Mouse (Mus musculus) kidney, postnatal 0 days (tissue): ENCODE measurements around the gene Cela3a. TPM values are rescaled to one million over a fixed set of nuclear protein-coding genes. Genes with fewer than 3 reads are reported as not detected.
"Not testable (repeated sequence)": the region's sequence is repeated elsewhere in the genome, so short reads cannot be mapped to it uniquely, and the experiment has no call there.

Source experiments
- ATAC-seq: fragments of 200-750 bp; cut with Nextera tagmentation; replicated peaks from 2 replicates; pipeline ENCODE4 v1.8.0; 2017; ENCODE audit warnings: low read depth, moderate number of reproducible peaks, moderate TSS enrichment, moderate library complexity; ENCODE audit not compliant: low FRiP score
- DNase-seq: peaks from one replicate; pipeline ENCODE4 v3.0.0-alpha.2; 2016; ENCODE audit warnings: low spot score
- H3K27ac ChIP-seq: fragments of 300-500 bp; sonication (generic); 2 replicates; pipeline ENCODE4 v1.5.1; 2014; ENCODE audit warnings: mild to moderate bottlenecking
- H3K27me3 ChIP-seq: fragments of 300-500 bp; sonication (generic); 2 replicates; pipeline ENCODE4 v1.6.1; 2014; ENCODE audit warnings: low read length, mixed read lengths; ENCODE audit not compliant: insufficient read depth
- H3K36me3 ChIP-seq: fragments of 300-500 bp; sonication (generic); 2 replicates; pipeline ENCODE4 v1.6.1; 2014; ENCODE audit warnings: low read length, mixed read lengths; ENCODE audit not compliant: insufficient read depth
- H3K4me1 ChIP-seq: fragments of 300-500 bp; sonication (generic); replicated peaks from 2 replicates; pipeline ENCODE4 v1.6.1; 2014; ENCODE audit warnings: antibody characterized with exemption, low read length, mixed read lengths; ENCODE audit not compliant: insufficient read depth
- H3K4me2 ChIP-seq: fragments of 300-500 bp; sonication (generic); 2 replicates; pipeline ENCODE4 v1.6.1; 2014; ENCODE audit warnings: mild to moderate bottlenecking, low read length, moderate library complexity, mixed read lengths
- H3K4me3 ChIP-seq: fragments of 300-500 bp; sonication (generic); replicated peaks from 2 replicates; pipeline ENCODE4 v1.5.1; 2014; ENCODE audit warnings: low read depth, low read length
- H3K9ac ChIP-seq: fragments of 300-500 bp; sonication (generic); 2 replicates; pipeline ENCODE4 v1.6.1; 2014; ENCODE audit warnings: low read depth, low read length
- H3K9me3 ChIP-seq: fragments of 300-500 bp; sonication (generic); replicated peaks from 2 replicates; pipeline ENCODE4 v1.6.1; 2016; ENCODE audit warnings: low read length, inconsistent platforms, mixed read lengths
- CTCF ChIP-seq: IDR thresholded peaks from 2 replicates; pipeline ENCODE4 v1.5.1; 2016; ENCODE audit warnings: antibody characterized with exemption, low read depth, mild to moderate bottlenecking, moderate library complexity
- whole genome bisulfite sequencing: fragments of 180-500 bp; shearing (Covaris S2); extraction: QIAGEN DNeasy Blood & Tissue Kit; methylation state at CpG from one replicate; pipeline ENCODE4 v1.1.7; 2014; 5-methylcytosine and 5-hydroxymethylcytosine counted together
- polyA plus RNA-seq: library from polyadenylated mRNA; unstranded; fragments of >200 nt; fragmentation: Nextera tagmentation; extraction: Ambion mirVana; gene quantifications from 2 replicates; pipeline ENCODE4 v1.2.1, GENCODE M21; 2015

Gene Cela3a
- polyA plus RNA-seq, 1 experiment from 2014 or later, result not detected

GRCm38 (mm10) chr4:137430502-137430901 lies 20.9 kb upstream of the Cela3a start, which contains the start of gene Cela3b:
Cela3b (minus strand) TSS chr4:137430540.
- ATAC-seq, result no peak
- Histone ChIP-seq H3K27me3 (no peaks in the 10 kb centered on the region), H3K36me3 (no peaks in the 10 kb centered on the region), H3K4me2 (no peak within 1 kb of the TSS), H3K27ac (no peak within 1 kb of the TSS), H3K9ac (no peak within 1 kb of the TSS), H3K9me3 (no peaks in the 10 kb centered on the region), H3K4me1 (no peaks in the 10 kb centered on the region), H3K4me3 (no peak within 1 kb of the TSS)
- no peak for DNase-seq
- no peak for TF ChIP-seq CTCF
- 85% methylated on average over 4 of the region's 4 CpGs for WGBS

GRCm38 (mm10) chr4:137417712-137418564 lies 8.3 kb upstream of the Cela3a start:
- no peaks in the 10 kb centered on the region for H3K9me3 ChIP-seq
- H3K27ac ChIP-seq, result no peak overlapping the region
- H3K36me3 ChIP-seq, result no peaks in the 10 kb centered on the region
- no peaks in the 10 kb centered on the region for H3K27me3 ChIP-seq
- ATAC-seq, result no peak
- 68% methylated on average over 11 of the region's 11 CpGs for WGBS
- no peak for TF ChIP-seq CTCF
- H3K9ac ChIP-seq, result no peak overlapping the region
- H3K4me2 ChIP-seq, result no peak overlapping the region
- DNase-seq, result no peak
- no peak overlapping the region for H3K4me3 ChIP-seq
- H3K4me1 ChIP-seq, result no peaks in the 10 kb centered on the region

DNA sequence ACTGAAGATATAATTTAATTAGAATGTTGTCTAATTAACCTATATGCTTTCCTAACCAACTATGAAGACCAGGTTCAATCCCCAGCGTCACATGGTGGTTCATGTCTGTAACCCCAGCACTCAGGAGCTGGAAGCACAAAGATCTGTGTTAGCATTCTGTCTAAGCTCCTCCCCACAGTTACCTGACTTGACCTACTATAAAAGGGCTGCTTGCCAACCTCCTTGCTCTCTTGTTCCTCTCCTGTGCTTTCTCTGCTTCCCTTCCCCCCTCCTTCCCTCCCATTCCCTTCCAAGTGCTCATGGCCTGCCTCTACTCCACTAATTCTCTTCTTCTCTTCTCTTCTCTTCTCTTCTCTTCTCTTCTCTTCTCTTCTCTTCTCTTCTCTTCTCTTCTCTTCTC lies 5.3 kb upstream of the Cela3a start:
- 60% methylated on average over 1 of the region's 1 CpGs for WGBS
- Histone ChIP-seq H3K4me3 (no peak overlapping the region), H3K27me3 (no peaks in the 10 kb centered on the region), H3K9ac (no peak overlapping the region), H3K27ac (no peak overlapping the region), H3K36me3 (no peaks in the 10 kb centered on the region), H3K4me2 (no peak overlapping the region), H3K9me3 (no peaks in the 10 kb centered on the region), H3K4me1 (no peaks in the 10 kb centered on the region)
- ATAC-seq, result no peak
- no peak for DNase-seq
- TF ChIP-seq CTCF, result no peak

DNA sequence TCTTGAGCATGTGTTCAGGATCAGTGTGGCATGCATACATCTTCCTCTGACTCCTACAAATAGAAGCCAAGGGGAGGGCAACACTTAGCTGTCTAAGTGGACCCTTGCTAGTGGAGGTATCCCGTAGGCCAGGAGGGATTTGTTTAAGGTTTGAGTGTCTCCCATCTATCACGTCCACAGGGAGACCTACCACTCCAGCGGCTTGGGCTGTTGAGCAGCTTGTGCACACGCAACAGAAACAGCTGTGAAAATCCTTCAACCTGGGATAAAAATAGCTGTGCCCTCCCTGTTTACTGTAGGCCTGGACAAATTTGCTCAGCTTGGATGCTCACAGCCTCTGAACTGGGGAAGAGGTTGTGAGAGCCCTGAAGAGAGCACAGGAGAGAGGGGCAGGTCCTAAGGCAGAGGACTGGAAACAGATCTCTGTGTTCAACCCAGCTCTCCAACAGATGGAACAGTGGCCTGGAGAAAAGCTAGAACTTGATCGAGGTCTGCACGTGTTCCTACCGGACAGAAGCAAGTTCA lies 2.7 kb upstream of the Cela3a start:
- not testable (repeated sequence) for H3K9me3 ChIP-seq, H3K4me2 ChIP-seq, H3K4me3 ChIP-seq, DNase-seq, H3K27ac ChIP-seq, H3K9ac ChIP-seq, H3K4me1 ChIP-seq, ATAC-seq, H3K36me3 ChIP-seq, H3K27me3 ChIP-seq
- WGBS, result 67% methylated on average over 7 of the region's 7 CpGs

DNA sequence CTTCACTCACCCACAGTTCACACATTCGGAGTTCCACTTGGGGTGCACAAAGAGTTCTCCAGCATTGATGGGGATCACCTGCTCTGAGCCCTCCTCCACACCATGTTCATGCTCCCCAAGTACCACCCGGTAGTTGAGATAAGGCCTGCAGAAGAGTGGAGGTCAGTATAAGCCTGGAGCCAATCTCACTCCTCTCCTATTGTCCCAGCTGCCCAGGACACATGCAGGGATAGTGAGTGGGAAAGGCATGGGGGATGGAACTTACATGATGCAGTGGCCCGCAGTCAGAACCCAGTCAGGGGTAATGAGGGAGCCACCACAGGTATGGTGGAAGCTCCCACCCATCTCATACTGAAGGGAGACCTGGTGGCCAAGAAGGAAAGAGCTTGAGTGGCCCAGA lies 4.0 kb downstream of the Cela3a start:
- no peaks in the 10 kb centered on the region for H3K36me3 ChIP-seq
- ATAC-seq (no peak), DNase-seq (no peak)
- H3K9me3 ChIP-seq, result no peaks in the 10 kb centered on the region
- no peak overlapping the region for H3K9ac ChIP-seq
- H3K4me3 ChIP-seq, result no peak overlapping the region
- H3K27ac ChIP-seq, result no peak overlapping the region
- WGBS, result 87% methylated on average over 3 of the region's 3 CpGs
- H3K4me1 ChIP-seq, result no peaks in the 10 kb centered on the region
- H3K27me3 ChIP-seq, result no peaks in the 10 kb centered on the region
- no peak for TF ChIP-seq CTCF
- H3K4me2 ChIP-seq, result no peak overlapping the region

GRCm38 (mm10) chr4:137396641-137397525 lies 12.7 kb downstream of the Cela3a start:
- H3K4me2 ChIP-seq, result no peak overlapping the region
- ATAC-seq, result no peak; the same call in 1 of the 2 replicates
- H3K9me3 ChIP-seq, result no peaks in the 10 kb centered on the region
- no peak overlapping the region for H3K9ac ChIP-seq
- H3K27ac ChIP-seq, result 0 out of 2 replicates have a peak overlapping the region, but pooled peaks have one; percentile 31
- 0 out of 2 replicates have a peak, but pooled peaks cover 6% of the 10 kb centered on the region for H3K4me1 ChIP-seq
- TF ChIP-seq CTCF, result no peak
- H3K4me3 ChIP-seq, result no peak overlapping the region
- DNase-seq, result no peak
- no peaks in the 10 kb centered on the region for H3K27me3 ChIP-seq
- WGBS, result 64% methylated on average over 15 of the region's 15 CpGs
- no peaks in the 10 kb centered on the region for H3K36me3 ChIP-seq
